Mouse (Mus musculus) C2C12 (cell line): ENCODE data around the gene Gtf2ird1. TPM values are rescaled to one million over a fixed set of nuclear protein-coding genes. Genes with fewer than 3 reads are reported as not detected.

ENCODE experiments used
- H3K27me3 ChIP-seq: one replicate; pipeline ENCODE4 v1.6.1; 2011; ENCODE audit not compliant: control insufficient read depth, insufficient read depth, insufficient read length
- H3K36me3 ChIP-seq: one replicate; pipeline ENCODE4 v1.6.1; 2011; ENCODE audit not compliant: control insufficient read depth, insufficient read depth
- H3K4me3 ChIP-seq: one replicate; pipeline ENCODE4 v1.5.1; 2011; ENCODE audit warnings: mild to moderate bottlenecking, control low read depth; ENCODE audit not compliant: poor library complexity, insufficient read depth, severe bottlenecking
- H3K79me2 ChIP-seq: one replicate; pipeline ENCODE4 v1.6.1; 2011; ENCODE audit not compliant: control insufficient read depth, insufficient read depth
- H3K79me3 ChIP-seq: one replicate; pipeline ENCODE4 v1.6.1; 2011; ENCODE audit warnings: low read depth, control low read depth
- H3ac ChIP-seq: one replicate; pipeline ENCODE3; 2011; ENCODE audit warnings: low read depth; ENCODE audit not compliant: control insufficient read depth, insufficient read length
- CEBPB ChIP-seq: IDR thresholded peaks from one replicate; pipeline ENCODE4 v1.6.1; 2011; ENCODE audit warnings: low read depth, mild to moderate bottlenecking, control low read depth, moderate library complexity
- CTCF ChIP-seq: IDR thresholded peaks from one replicate; pipeline ENCODE4 v1.5.1; 2011; ENCODE audit not compliant: control insufficient read depth, insufficient read depth, insufficient read length
- FOSL1 ChIP-seq: IDR thresholded peaks from one replicate; pipeline ENCODE4 v1.8.0; 2011; ENCODE audit warnings: mild to moderate bottlenecking, low read length; ENCODE audit not compliant: poor library complexity, insufficient read depth, severe bottlenecking
- MAX ChIP-seq: IDR thresholded peaks from one replicate; pipeline ENCODE4 v1.6.1; 2011; ENCODE audit warnings: mild to moderate bottlenecking, control low read depth
- MYOD1 ChIP-seq: IDR thresholded peaks from one replicate; pipeline ENCODE4 v1.6.1; 2011; ENCODE audit warnings: low read depth; ENCODE audit not compliant: control insufficient read depth, insufficient read length
- MYOG ChIP-seq: IDR thresholded peaks from one replicate; pipeline ENCODE4 v1.6.1; 2011; ENCODE audit not compliant: control insufficient read depth, insufficient read length; ENCODE audit errors: extremely low read depth
- USF1 ChIP-seq: IDR thresholded peaks from one replicate; pipeline ENCODE4 v1.6.1; 2011; ENCODE audit warnings: low read depth, mild to moderate bottlenecking, control low read depth, moderate library complexity
- microRNA-seq: library from miRNA; unstranded; fragments of <30 nt; microRNA quantifications from one replicate; pipeline ENCODE4, GENCODE M21; 2019; ENCODE audit warnings: borderline microRNAs expressed
- polyA plus RNA-seq: library from polyadenylated mRNA; unstranded; fragments of >200 nt; fragmentation: generic; extraction: Trizol; gene quantifications from one replicate; pipeline ENCODE4 v1.2.1, GENCODE M21; 2012; ENCODE audit warnings: missing spikeins

The Gtf2ird1 gene
- polyA plus RNA-seq, 1 experiment, result 48.6 TPM

- H3K4me3 ChIP-seq, result peak overlapping the region; percentile 82
- H3ac ChIP-seq, result peak overlapping the region; percentile 54
- peaks cover 53% of the 10 kb centered on the region for H3K79me3 ChIP-seq
- peaks cover 22% of the 10 kb centered on the region for H3K36me3 ChIP-seq
- peaks cover 65% of the 10 kb centered on the region for H3K79me2 ChIP-seq
- no peak for TF ChIP-seq USF1
- TF ChIP-seq CEBPB, result no peak
- H3K27me3 ChIP-seq, result no peaks in the 10 kb centered on the region
These were observed 143.6 kb downstream of the Gtf2ird1 start for GRCm38 (mm10) chr5:134312691-134313450.

- H3K79me2 ChIP-seq, result peaks cover 74% of the 10 kb centered on the region
- no peak overlapping the region for H3K4me3 ChIP-seq
- peaks cover 22% of the 10 kb centered on the region for H3K36me3 ChIP-seq
- H3K79me3 ChIP-seq, result peaks cover 56% of the 10 kb centered on the region
- H3K27me3 ChIP-seq, result no peaks in the 10 kb centered on the region
- no peak overlapping the region for H3ac ChIP-seq
- no peak for TF ChIP-seq MAX
- TF ChIP-seq CTCF, result no peak
- no peak for TF ChIP-seq USF1
- no peak for TF ChIP-seq CEBPB
- no peak for TF ChIP-seq MYOD1
- no peak for TF ChIP-seq MYOG
- no peak for TF ChIP-seq FOSL1
These were observed 144.6 kb downstream of the Gtf2ird1 start for GRCm38 (mm10) chr5:134311894-134312411.

GRCm38 (mm10) chr5:134310201-134310600, 146.3 kb downstream of the Gtf2ird1 start:
- Histone ChIP-seq H3K79me3 (peaks cover 65% of the 10 kb centered on the region), H3K36me3 (peaks cover 33% of the 10 kb centered on the region)
- TF ChIP-seq CEBPB (no peak), USF1 (no peak), FOSL1 (no peak), MYOG (no peak), MAX (no peak), MYOD1 (no peak), CTCF (no peak)

DNA sequence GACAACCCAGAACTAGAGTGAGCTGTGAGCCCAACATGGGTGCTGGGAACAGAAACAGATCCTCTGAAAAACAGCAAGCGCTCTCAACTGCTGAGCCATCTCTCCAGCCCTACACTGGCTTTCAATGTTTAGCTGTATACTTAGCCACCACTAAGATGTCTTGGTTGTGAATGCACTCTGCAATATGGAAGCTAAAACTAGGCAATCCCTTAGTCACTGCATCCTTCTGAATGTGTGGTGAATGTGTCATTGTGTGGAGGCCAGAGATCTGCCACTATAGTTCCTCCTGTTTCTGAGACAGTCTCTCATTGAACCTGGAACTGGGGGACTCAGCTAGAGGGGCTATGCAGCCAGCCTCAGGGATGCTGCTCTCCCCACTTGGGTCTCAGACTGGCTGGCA, 147.2 kb downstream of the Gtf2ird1 start:
- Histone ChIP-seq H3ac (no peak overlapping the region), H3K36me3 (peaks cover 41% of the 10 kb centered on the region), H3K27me3 (no peaks in the 10 kb centered on the region), H3K79me3 (peaks cover 68% of the 10 kb centered on the region), H3K4me3 (no peak overlapping the region), H3K79me2 (peaks cover 100% of the 10 kb centered on the region)
- TF ChIP-seq FOSL1 (no peak), CTCF (no peak), MYOD1 (no peak), CEBPB (no peak), USF1 (no peak), MAX (no peak), MYOG (no peak)

More at GRCm38 (mm10) chr5:134310201-134310600, 146.3 kb downstream of the Gtf2ird1 start:
- no peaks in the 10 kb centered on the region for H3K27me3 ChIP-seq
- H3ac ChIP-seq, result no peak overlapping the region
- peaks cover 92% of the 10 kb centered on the region for H3K79me2 ChIP-seq
- H3K4me3 ChIP-seq, result no peak overlapping the region

Small RNA genes within 50 kb of the gene (microRNA-seq; reads per million reads assigned to microRNA genes)
- not detected for gene Gm26340
- 0.32 reads per million for gene Mir3965

Other genes with a start within 250 kb of the Gtf2ird1 start
- gene Ncf1, start 227.1 kb downstream of the Gtf2ird1 start, polyA plus RNA-seq, result 0.01 TPM
- 75.9 TPM for gene Gtf2i, start 142.0 kb downstream of the Gtf2ird1 start, polyA plus RNA-seq
- 15.7 TPM for gene Clip2, start 95.7 kb upstream of the Gtf2ird1 start, polyA plus RNA-seq
- gene Syna, start 103.5 kb upstream of the Gtf2ird1 start, polyA plus RNA-seq, result 0.11 TPM
- 140 TPM for gene Rfc2, start 124.7 kb upstream of the Gtf2ird1 start, polyA plus RNA-seq
- gene Lat2, start 158.3 kb upstream of the Gtf2ird1 start, polyA plus RNA-seq, result 0.61 TPM
- 427 TPM for gene Eif4h, start 182.8 kb upstream of the Gtf2ird1 start, polyA plus RNA-seq
- 32.2 TPM for gene Limk1, start 231.9 kb upstream of the Gtf2ird1 start, polyA plus RNA-seq